ENCODE assay signal across 14 mouse cellular contexts in genomic region chr7:46316948-46317347, GRCm38 (mm10). TPM values are rescaled to one million over a fixed set of nuclear protein-coding genes. Genes with fewer than 3 reads are reported as not detected.
DNase-seq lines count a peak whose midpoint lies in the region; ATAC-seq and TF ChIP-seq lines count a peak whose summit lies in the region.
"Had no signal": no experiment of that assay in that cellular context is flagged by ENCODE, and none has a peak within 500 bp of the region (broad histone marks: within the 10 kb centered on the region; RNA-seq: fewer than 3 reads in every experiment).

No protein-coding gene starts in this region.

- no peaks in the 10 kb centered on the region; the same call in 1 of the 2 replicates for H3K27me3 ChIP-seq in kidney, embryonic 16.5 days (ENCODE audit: insufficient read depth, low read length)
- H3K27me3 ChIP-seq in limb, embryonic 11.5 days (ENCODE audit: control insufficient read depth, insufficient read depth, low read length) = no peaks in the 10 kb centered on the region

- no peak overlapping the region for H3K4me2 ChIP-seq in kidney, embryonic 16.5 days (replicated peaks; ENCODE audit: low read depth, low read length)
- no peak overlapping the region for H3K4me2 ChIP-seq in limb, embryonic 11.5 days (ENCODE audit: low read depth, severe bottlenecking)
- H3K4me2 ChIP-seq: heart, embryonic 12.5 days had no signal

- intact Hi-C loops in left cerebral cortex, postnatal 25 days (cut with DNase I) = no loop called here

- H3K27ac ChIP-seq in kidney, embryonic 16.5 days (ENCODE audit: low read length) = no peak overlapping the region
- no peak overlapping the region for H3K27ac ChIP-seq in limb, embryonic 11.5 days (replicated peaks; ENCODE audit: low read depth, low read length)

- H3K4me3 ChIP-seq in kidney, embryonic 16.5 days (ENCODE audit: low read length) = no peak overlapping the region
- H3K4me3 ChIP-seq in limb, embryonic 11.5 days (ENCODE audit: low read depth, low read length) = no peak overlapping the region
- H3K4me3 ChIP-seq: erythroblast, embryonic 14.5 days; heart, embryonic 12.5 days had no signal

- TF ChIP-seq CTCF in brain, embryonic 14.5 days (IDR thresholded peaks at IDR 0.05; ENCODE audit: borderline replicate concordance, extremely low read depth, insufficient read depth, insufficient read length) = no peak

- TF ChIP-seq POLR2A in brain, embryonic 14.5 days (IDR thresholded peaks at IDR 0.05; ENCODE audit: borderline replicate concordance, extremely low read depth, insufficient read depth, insufficient read length, poor library complexity, severe bottlenecking) = no peak

- WGBS in kidney, embryonic 16.5 days = 5% methylated on average over 7 of the region's 7 CpGs
- 14% methylated on average over 7 of the region's 7 CpGs for WGBS in limb, embryonic 11.5 days

- H3K9me3 ChIP-seq in kidney, embryonic 16.5 days (ENCODE audit: low read length) = no peaks in the 10 kb centered on the region
- H3K9me3 ChIP-seq in limb, embryonic 11.5 days (ENCODE audit: control insufficient read depth, low read length) = no peaks in the 10 kb centered on the region
- H3K9me3 ChIP-seq: heart, embryonic 12.5 days had no signal

- DNase-seq in embryo, embryonic 10 days (ENCODE audit: low spot score) = peak; percentile 15
- no peak for DNase-seq in embryo, embryonic 9.5 days (ENCODE audit: extremely low spot score)
- no peak for DNase-seq in kidney, adult 18-20 months
- peak; percentile 26 for DNase-seq in brain, embryonic 14.5 days (ENCODE audit: low read depth)
- peak; percentile 32 for DNase-seq in limb, embryonic 11.5 days (ENCODE audit: low spot score)
- no peak for DNase-seq in left cerebral cortex, postnatal 25 days (ENCODE audit: low spot score in 2 of 2)
- DNase-seq in spleen, postnatal 36 days (ENCODE audit: low spot score in 2 of 2) = no peak
- DNase-seq: kidney, adult 2 months had no signal

- peak; percentile 90 for ATAC-seq in kidney, embryonic 16.5 days (ENCODE audit: low FRiP score, low TSS enrichment)
- ATAC-seq in limb, embryonic 11.5 days (ENCODE audit: insufficient number of reproducible peaks, low FRiP score, low TSS enrichment, low read depth) = peak; percentile 70; the same call in 1 of the 2 replicates

- H3K9ac ChIP-seq in kidney, embryonic 16.5 days (replicated peaks; ENCODE audit: low read length) = no peak overlapping the region
- H3K9ac ChIP-seq in limb, embryonic 11.5 days (ENCODE audit: low read length) = no peak overlapping the region
- H3K9ac ChIP-seq: heart, embryonic 12.5 days had no signal

- H3K36me3 ChIP-seq in kidney, embryonic 16.5 days (ENCODE audit: insufficient read depth, low read length) = no peaks in the 10 kb centered on the region
- H3K36me3 ChIP-seq in limb, embryonic 11.5 days (ENCODE audit: control insufficient read depth, insufficient read depth, low read length) = no peaks in the 10 kb centered on the region
- H3K36me3 ChIP-seq: heart, embryonic 12.5 days had no signal

- H3K4me1 ChIP-seq in kidney, embryonic 16.5 days (ENCODE audit: insufficient read depth, low read length) = peaks cover 11% of the 10 kb centered on the region
- H3K4me1 ChIP-seq in limb, embryonic 11.5 days (ENCODE audit: control insufficient read depth, insufficient read depth, low read length) = peaks cover 3% of the 10 kb centered on the region; the same call in 1 of the 2 replicates

RNA-seq across cellular contexts. Expression of gene Myod1, which starts 59.3 kb away (rescaled TPM):
- polyA plus RNA-seq in kidney, embryonic 16.5 days (2015; fragmentation: Nextera tagmentation; extraction: Ambion mirVana) = 0.69 and 0.81 TPM in 2 replicates
- polyA plus RNA-seq in brain, embryonic 14.5 days (2012; rRNA removed) = 0.74 and 1.6 TPM in 2 replicates
- 22.0 and 23.0 TPM in 2 replicates for polyA plus RNA-seq in limb, embryonic 11.5 days (2014; fragmentation: Nextera tagmentation; extraction: Ambion mirVana)
- total RNA-seq in left cerebral cortex, postnatal 25 days (2021) = under 1 TPM in 1 of 2 experiments, not detected in 1; 0.18 TPM
- total RNA-seq: adrenal gland, adult 18-20 months; left cerebral cortex, postnatal 10 days; megakaryocyte-erythroid progenitor cell, adult 5-6 weeks had no signal
- polyA plus RNA-seq: erythroblast, embryonic 14.5 days had no signal

Comparison
In these comparisons a context has a peak if more than half of its experiments do, and no peak if none do; other contexts are left out.
1. DNase-seq: peak in embryo, embryonic 10 days (single experiment), brain, embryonic 14.5 days (single experiment) and limb, embryonic 11.5 days (single experiment); none in embryo, embryonic 9.5 days (single experiment), kidney, adult 18-20 months (single experiment), left cerebral cortex, postnatal 25 days (0 of 2) and spleen, postnatal 36 days (0 of 2).